Mouse (Mus musculus) retina, postnatal 7 days (tissue): ENCODE results near the gene Map3k1.

Source experiments
- DNase-seq: peaks from one replicate; pipeline ENCODE4 v3.0.0-alpha.2; 2012; ENCODE audit warnings: low read depth, low spot score

Gene Map3k1

GRCm38 (mm10) chr13:111791596-111791995 lies 17.2 kb downstream of the Map3k1 start:
- no peak for DNase-seq

- DNase-seq, result no peak
These were observed 19.2 kb downstream of the Map3k1 start for GRCm38 (mm10) chr13:111789420-111790065.

- no peak for DNase-seq
These were observed 19.9 kb downstream of the Map3k1 start for GRCm38 (mm10) chr13:111788882-111789281.

- peak; percentile 81 for DNase-seq
These were observed 20.8 kb downstream of the Map3k1 start for GRCm38 (mm10) chr13:111787857-111788619.

GRCm38 (mm10) chr13:111786584-111786983 lies 22.2 kb downstream of the Map3k1 start:
- DNase-seq, result no peak

GRCm38 (mm10) chr13:111783451-111783850 lies 25.3 kb downstream of the Map3k1 start:
- DNase-seq, result no peak

GRCm38 (mm10) chr13:111779471-111779870 lies 29.3 kb downstream of the Map3k1 start:
- DNase-seq, result no peak

GRCm38 (mm10) chr13:111778606-111779005 lies 30.2 kb downstream of the Map3k1 start:
- no peak for DNase-seq

- no peak for DNase-seq
These were observed 30.9 kb downstream of the Map3k1 start for GRCm38 (mm10) chr13:111777865-111778264.

GRCm38 (mm10) chr13:111777179-111777578 lies 31.6 kb downstream of the Map3k1 start:
- no peak for DNase-seq

- no peak for DNase-seq
These were observed 36.7 kb downstream of the Map3k1 start for GRCm38 (mm10) chr13:111772075-111772474.

- peak; percentile 43 for DNase-seq
These were observed 37.6 kb downstream of the Map3k1 start for GRCm38 (mm10) chr13:111771232-111771631.

- DNase-seq, result no peak
These were observed 38.0 kb downstream of the Map3k1 start for GRCm38 (mm10) chr13:111770776-111771175.

GRCm38 (mm10) chr13:111762526-111762925 lies 46.3 kb downstream of the Map3k1 start:
- no peak for DNase-seq

- no peak for DNase-seq
These were observed 51.8 kb downstream of the Map3k1 start for GRCm38 (mm10) chr13:111756986-111757385.

- no peak for DNase-seq
These were observed 52.9 kb downstream of the Map3k1 start for GRCm38 (mm10) chr13:111755937-111756336.

GRCm38 (mm10) chr13:111755377-111755776 lies 53.4 kb downstream of the Map3k1 start:
- no peak for DNase-seq

- no peak for DNase-seq
These were observed 55.5 kb downstream of the Map3k1 start for GRCm38 (mm10) chr13:111753321-111753720.

GRCm38 (mm10) chr13:111748301-111749062 lies 60.3 kb downstream of the Map3k1 start:
- DNase-seq, result no peak

GRCm38 (mm10) chr13:111746831-111747230 lies 62.0 kb downstream of the Map3k1 start:
- DNase-seq, result no peak

- no peak for DNase-seq
These were observed 63.6 kb downstream of the Map3k1 start for GRCm38 (mm10) chr13:111745216-111745615.

- DNase-seq, result no peak
These were observed 64.4 kb downstream of the Map3k1 start for GRCm38 (mm10) chr13:111744233-111745000.
